Mouse (Mus musculus) intestine, postnatal 0 days (tissue): ENCODE measurements at regions not wholly inside any gene's neighbourhood (a gene's known extent, or its start where the extent isn't known, plus 50 kb on each side); places are given as distances from the start of the nearest gene placed in this dataset.

Experiments used
- ATAC-seq: fragments of 200-750 bp; cut with Nextera tagmentation; 2 replicates; pipeline ENCODE4 v1.8.0; 2017; ENCODE audit warnings: mild to moderate bottlenecking, moderate TSS enrichment, moderate library complexity
- H3K27ac ChIP-seq: fragments of 300-500 bp; sonication (generic); 2 replicates; pipeline ENCODE4 v1.5.1; 2014; ENCODE audit warnings: mild to moderate bottlenecking, low read depth, low read length, moderate library complexity
- H3K27me3 ChIP-seq: fragments of 300-500 bp; sonication (generic); replicated peaks from 2 replicates; pipeline ENCODE4 v1.6.1; 2014; ENCODE audit warnings: low read length, mixed read lengths; ENCODE audit not compliant: control insufficient read depth, insufficient read depth
- H3K36me3 ChIP-seq: fragments of 300-500 bp; sonication (generic); 2 replicates; pipeline ENCODE4 v1.6.1; 2014; ENCODE audit warnings: mild to moderate bottlenecking, moderate library complexity; ENCODE audit not compliant: control insufficient read depth, insufficient read depth
- H3K4me1 ChIP-seq: fragments of 300-500 bp; sonication (generic); replicated peaks from 2 replicates; pipeline ENCODE4 v1.6.1; 2014; ENCODE audit warnings: antibody characterized with exemption, low read length, mixed read lengths; ENCODE audit not compliant: control insufficient read depth, insufficient read depth
- H3K4me2 ChIP-seq: fragments of 300-500 bp; sonication (generic); replicated peaks from 2 replicates; pipeline ENCODE4 v1.6.1; 2014; ENCODE audit warnings: low read depth, mild to moderate bottlenecking, moderate library complexity
- H3K4me3 ChIP-seq: fragments of 300-500 bp; sonication (generic); 2 replicates; pipeline ENCODE4 v1.5.1; 2014; ENCODE audit warnings: low read depth, low read length
- H3K9ac ChIP-seq: fragments of 300-500 bp; sonication (generic); 2 replicates; pipeline ENCODE4 v1.6.1; 2014; ENCODE audit warnings: mild to moderate bottlenecking, low read depth, low read length
- H3K9me3 ChIP-seq: fragments of 300-500 bp; sonication (generic); 2 replicates; pipeline ENCODE4 v1.6.1; 2016; ENCODE audit warnings: mixed run types; ENCODE audit not compliant: control insufficient read depth
- CTCF ChIP-seq: sonication (generic); IDR thresholded peaks from 2 replicates; pipeline ENCODE4 v1.5.1; 2016; ENCODE audit warnings: low read depth, mild to moderate bottlenecking, control low read depth, antibody characterized with exemption, moderate library complexity
- WGBS: fragments of 180-500 bp; shearing (Covaris S2); extraction: QIAGEN DNeasy Blood & Tissue Kit; methylation state at CpG from one replicate; pipeline ENCODE4 v1.1.7; 2014; 5-methylcytosine and 5-hydroxymethylcytosine counted together

GRCm38 (mm10) chr13:112228846-112229245, 59.4 kb upstream of the Ankrd55 start:
- Histone ChIP-seq H3K27me3 (no peaks in the 10 kb centered on the region), H3K9ac (no peak overlapping the region), H3K4me3 (no peak overlapping the region), H3K9me3 (no peaks in the 10 kb centered on the region), H3K27ac (no peak overlapping the region), H3K4me2 (no peak overlapping the region), H3K4me1 (no peaks in the 10 kb centered on the region), H3K36me3 (no peaks in the 10 kb centered on the region)
- TF ChIP-seq CTCF, result no peak
- WGBS, result 77% methylated on average over 4 of the region's 4 CpGs
- ATAC-seq, result no peak

DNA sequence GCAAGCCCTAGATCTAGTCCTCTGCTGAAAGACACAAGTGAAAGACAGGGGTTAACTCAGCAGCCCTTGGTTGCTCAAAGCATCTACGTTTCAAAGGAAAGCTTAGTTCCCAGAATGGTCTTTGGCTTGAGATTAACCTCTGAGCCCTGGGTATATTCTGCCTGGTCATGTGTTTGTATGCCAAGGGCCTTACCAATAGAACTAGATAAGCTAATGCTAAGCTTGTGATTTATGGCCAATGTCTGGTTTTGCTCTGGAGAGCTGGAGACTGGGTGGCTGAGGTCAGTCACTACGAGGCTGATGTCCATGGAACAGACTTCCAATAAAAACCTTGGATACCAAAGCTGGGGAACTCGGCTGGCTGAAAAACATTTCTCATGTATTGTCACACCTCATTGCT, 58.1 kb upstream of the Ankrd55 start:
- Histone ChIP-seq H3K4me1 (no peaks in the 10 kb centered on the region), H3K27ac (no peak overlapping the region), H3K9ac (no peak overlapping the region), H3K4me2 (no peak overlapping the region), H3K36me3 (no peaks in the 10 kb centered on the region), H3K27me3 (no peaks in the 10 kb centered on the region), H3K9me3 (no peaks in the 10 kb centered on the region), H3K4me3 (no peak overlapping the region)
- WGBS, result 37% methylated on average over 3 of the region's 3 CpGs
- ATAC-seq, result peak; percentile 65
- TF ChIP-seq CTCF, result no peak

GRCm38 (mm10) chr13:112234695-112235094, 53.6 kb upstream of the Ankrd55 start:
- WGBS, result 82% methylated on average over 6 of the region's 6 CpGs
- no peak overlapping the region for H3K4me3 ChIP-seq
- ATAC-seq, result no peak
- no peaks in the 10 kb centered on the region for H3K9me3 ChIP-seq
- no peaks in the 10 kb centered on the region for H3K27me3 ChIP-seq
- no peaks in the 10 kb centered on the region for H3K36me3 ChIP-seq
- no peaks in the 10 kb centered on the region for H3K4me1 ChIP-seq
- H3K27ac ChIP-seq, result no peak overlapping the region
- TF ChIP-seq CTCF, result no peak
- H3K4me2 ChIP-seq, result no peak overlapping the region
- no peak overlapping the region for H3K9ac ChIP-seq

- no peak for ATAC-seq
- Histone ChIP-seq H3K27ac (no peak overlapping the region), H3K36me3 (no peaks in the 10 kb centered on the region), H3K4me2 (no peak overlapping the region), H3K9me3 (no peaks in the 10 kb centered on the region), H3K4me1 (no peaks in the 10 kb centered on the region), H3K27me3 (no peaks in the 10 kb centered on the region), H3K4me3 (no peak overlapping the region), H3K9ac (no peak overlapping the region)
- TF ChIP-seq CTCF, result no peak
- 65% methylated on average over 6 of the region's 6 CpGs for WGBS
Observed at GRCm38 (mm10) chr13:112236956-112237355, 51.3 kb upstream of the Ankrd55 start.

DNA sequence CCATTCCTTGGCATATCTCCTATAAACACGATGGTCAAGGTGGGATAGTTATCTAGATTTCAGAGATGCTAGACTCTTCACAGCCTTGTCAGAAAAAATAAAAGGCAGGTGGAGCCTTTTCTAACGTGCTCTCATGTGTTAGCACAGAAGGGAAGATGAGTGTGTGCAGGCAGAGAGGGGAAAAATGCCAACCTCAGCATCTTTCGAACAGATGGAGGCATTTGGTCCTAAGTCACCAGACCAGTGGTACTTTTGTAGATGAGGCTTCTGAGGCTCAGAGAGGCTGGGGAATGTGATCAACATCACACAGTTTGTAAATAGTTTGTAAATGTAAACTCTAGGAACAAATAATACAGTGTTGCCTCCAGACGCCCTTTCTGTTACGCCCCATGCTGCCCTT, 50.9 kb upstream of the Ankrd55 start:
- H3K9me3 ChIP-seq, result no peaks in the 10 kb centered on the region
- H3K27ac ChIP-seq, result no peak overlapping the region
- TF ChIP-seq CTCF, result no peak
- no peak overlapping the region for H3K9ac ChIP-seq
- no peak overlapping the region for H3K4me3 ChIP-seq
- WGBS, result 71% methylated on average over 5 of the region's 5 CpGs
- H3K4me2 ChIP-seq, result no peak overlapping the region
- H3K36me3 ChIP-seq, result no peaks in the 10 kb centered on the region
- no peaks in the 10 kb centered on the region for H3K4me1 ChIP-seq
- H3K27me3 ChIP-seq, result no peaks in the 10 kb centered on the region
- ATAC-seq, result no peak

- no peak for TF ChIP-seq CTCF
- H3K4me2 ChIP-seq, result no peak overlapping the region
- WGBS, result 77% methylated on average over 4 of the region's 4 CpGs
Observed at GRCm38 (mm10) chr13:112237917-112238316, 50.3 kb upstream of the Ankrd55 start.

More at GRCm38 (mm10) chr13:112237917-112238316, 50.3 kb upstream of the Ankrd55 start:
- Histone ChIP-seq H3K9ac (no peak overlapping the region), H3K27ac (no peak overlapping the region), H3K36me3 (no peaks in the 10 kb centered on the region), H3K4me1 (no peaks in the 10 kb centered on the region), H3K27me3 (no peaks in the 10 kb centered on the region), H3K4me3 (no peak overlapping the region), H3K9me3 (no peaks in the 10 kb centered on the region)
- ATAC-seq, result no peak
